Mouse (Mus musculus) mesoderm, embryonic 11.5 days (tissue): ENCODE results near the gene Hist2h2ac.
"Not testable (repeated sequence)": the region's sequence is repeated elsewhere in the genome, so short reads cannot be mapped to it uniquely, and the experiment has no call there.

Experiments
- DNase-seq: peaks from one replicate; pipeline ENCODE4 v3.0.0-alpha.2; 2012; ENCODE audit warnings: low read depth, low spot score

The Hist2h2ac gene

GRCm38 (mm10) chr3:96249034-96249345, 28.3 kb upstream of the Hist2h2ac start:
- no peak for DNase-seq

DNA sequence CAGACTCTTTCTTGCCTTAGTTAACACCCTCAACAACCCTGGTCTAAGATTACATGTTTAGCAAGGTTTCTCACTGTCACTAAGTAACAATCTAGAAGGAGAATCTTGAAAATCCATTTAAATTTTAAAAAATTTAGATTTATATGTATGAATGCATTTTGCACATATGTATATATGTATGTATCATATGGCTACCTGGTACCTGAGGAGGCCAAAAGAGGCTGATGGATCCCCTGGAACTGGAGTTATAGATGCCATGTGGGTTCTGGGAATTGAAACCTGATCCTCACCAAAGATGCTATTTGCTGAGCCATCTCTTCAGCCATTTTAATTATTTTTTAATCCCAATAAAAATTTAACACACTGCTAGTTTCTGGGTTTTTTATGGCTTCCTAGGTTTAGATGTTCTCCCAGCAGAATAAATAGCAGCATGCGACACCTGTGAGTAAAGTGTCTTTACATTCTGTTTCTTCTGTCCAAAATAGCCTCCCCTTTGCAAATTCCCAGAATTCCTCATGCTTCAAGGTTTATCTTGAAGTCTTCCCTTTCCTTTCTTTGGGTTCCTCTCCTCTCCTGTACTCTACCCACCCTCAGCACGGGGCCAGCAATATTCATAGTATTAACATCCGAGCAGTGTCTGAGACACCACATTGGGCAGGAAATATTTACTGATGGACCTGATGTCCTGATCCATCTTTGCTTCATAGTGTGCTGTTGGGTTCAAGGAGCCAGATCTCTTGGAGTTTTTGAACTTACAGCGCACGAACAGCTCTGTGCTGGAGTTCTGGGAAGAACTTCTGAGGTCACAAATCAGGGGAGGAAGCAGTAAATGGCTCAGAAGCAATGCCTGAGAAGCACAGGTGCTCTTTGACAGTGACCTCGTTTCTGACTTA, 27.7 kb upstream of the Hist2h2ac start:
- DNase-seq = no peak

DNA sequence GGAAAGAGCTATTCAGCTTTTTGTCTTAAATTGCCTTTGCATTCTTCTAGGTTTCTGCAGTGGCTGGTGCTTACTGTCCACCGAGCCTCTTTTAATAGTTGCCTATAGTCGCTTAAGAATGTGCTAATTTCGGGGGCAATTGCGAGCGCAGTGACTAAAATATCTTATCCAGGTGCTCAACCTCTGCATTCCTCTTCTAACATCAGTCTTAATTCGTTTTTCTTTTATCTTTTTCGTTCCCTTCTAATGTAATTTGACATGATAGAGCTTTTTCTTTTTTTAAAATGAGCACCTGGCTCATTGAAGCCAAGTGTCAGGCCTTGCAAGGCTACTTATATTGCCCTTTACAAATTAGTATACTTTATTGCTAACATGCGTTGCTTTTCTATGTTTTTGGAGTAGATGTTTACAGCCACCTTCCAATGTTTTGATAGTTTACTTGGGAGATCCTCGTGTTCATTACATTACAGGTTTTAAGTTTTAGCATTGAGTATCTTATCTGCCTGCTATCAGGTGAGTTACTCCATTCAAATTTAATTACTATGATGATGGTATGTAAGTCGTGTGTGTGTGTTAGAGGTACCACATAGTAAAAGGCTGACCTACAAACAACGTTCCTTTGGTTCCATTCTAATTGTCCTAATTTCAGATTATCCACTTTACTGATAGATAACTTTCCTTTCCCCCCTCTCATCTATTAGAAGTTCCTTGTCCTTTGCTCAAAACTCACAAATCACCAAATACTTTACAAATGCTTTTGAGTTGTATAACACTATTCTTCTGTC, 26.9 kb upstream of the Hist2h2ac start:
- no peak for DNase-seq

DNA sequence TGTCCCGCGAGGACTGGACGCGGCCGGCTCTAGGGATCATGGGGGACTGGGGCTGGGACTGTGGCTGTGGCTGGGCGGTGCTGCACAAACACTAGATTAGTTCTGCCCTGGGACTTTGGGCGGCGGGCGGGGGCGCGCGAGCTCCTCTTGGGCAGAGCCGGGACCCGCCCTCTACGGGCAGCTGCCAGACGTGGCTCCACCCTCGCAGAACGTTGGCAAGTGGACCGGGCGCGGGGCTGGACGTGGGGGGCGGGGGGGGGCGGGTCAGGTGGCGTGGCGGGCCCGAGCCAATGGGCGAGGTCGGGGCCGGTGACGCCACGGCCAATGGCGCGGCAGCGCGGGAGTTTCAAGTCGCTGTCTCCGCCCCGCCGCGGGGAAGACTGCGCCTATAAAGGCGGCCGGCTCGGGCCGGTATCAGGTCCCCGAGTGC, 25.8 kb upstream of the Hist2h2ac start, which contains the start of gene Hist2h3c1:
TSS of gene Hist2h3c1 (plus strand) at position 259 of the 430 bp plus-strand sequence.
- not testable (repeated sequence) for DNase-seq

GRCm38 (mm10) chr3:96246018-96246417, 25.3 kb upstream of the Hist2h2ac start:
- DNase-seq = not testable (repeated sequence)

- peak; percentile 76 for DNase-seq
These were observed 24.6 kb upstream of the Hist2h2ac start, which contains the start of gene Hist2h2aa1 for GRCm38 (mm10) chr3:96245003-96245886. Gene Hist2h2aa1, plus strand, starts transcription at chr3:96245497.

DNA sequence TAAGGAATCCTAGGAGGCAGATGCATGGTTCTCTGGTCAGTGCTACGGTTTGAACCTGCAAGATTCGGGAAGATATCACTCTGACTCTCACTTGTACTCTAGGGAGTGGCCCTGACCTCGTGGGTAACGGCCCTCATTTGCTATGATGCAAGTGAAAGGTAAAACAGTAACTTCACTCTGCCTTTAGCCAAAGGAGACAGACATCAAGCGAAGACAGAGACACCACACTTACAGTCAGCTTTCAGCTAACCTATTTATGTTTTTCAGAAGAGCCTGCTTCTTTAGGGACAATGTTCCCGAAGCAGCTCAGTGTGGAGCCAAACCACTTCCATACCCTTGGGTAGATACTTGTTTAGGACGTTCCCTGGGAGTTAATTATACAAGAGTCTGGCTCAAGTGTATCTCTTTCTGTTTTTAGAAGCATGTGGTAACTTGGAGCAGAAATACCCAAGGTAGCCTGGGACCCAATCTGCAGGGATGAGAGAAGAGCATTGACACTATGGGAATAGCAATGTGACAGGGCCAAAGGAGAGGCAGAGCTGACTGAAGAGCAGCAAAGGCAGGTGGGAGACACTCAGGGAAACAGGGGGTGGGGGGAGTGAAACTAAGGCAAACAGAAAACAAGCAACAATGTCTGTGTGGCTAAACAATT, 23.4 kb upstream of the Hist2h2ac start:
- no peak for DNase-seq

- DNase-seq = no peak
These were observed 20.1 kb upstream of the Hist2h2ac start for GRCm38 (mm10) chr3:96240799-96241197.

DNA sequence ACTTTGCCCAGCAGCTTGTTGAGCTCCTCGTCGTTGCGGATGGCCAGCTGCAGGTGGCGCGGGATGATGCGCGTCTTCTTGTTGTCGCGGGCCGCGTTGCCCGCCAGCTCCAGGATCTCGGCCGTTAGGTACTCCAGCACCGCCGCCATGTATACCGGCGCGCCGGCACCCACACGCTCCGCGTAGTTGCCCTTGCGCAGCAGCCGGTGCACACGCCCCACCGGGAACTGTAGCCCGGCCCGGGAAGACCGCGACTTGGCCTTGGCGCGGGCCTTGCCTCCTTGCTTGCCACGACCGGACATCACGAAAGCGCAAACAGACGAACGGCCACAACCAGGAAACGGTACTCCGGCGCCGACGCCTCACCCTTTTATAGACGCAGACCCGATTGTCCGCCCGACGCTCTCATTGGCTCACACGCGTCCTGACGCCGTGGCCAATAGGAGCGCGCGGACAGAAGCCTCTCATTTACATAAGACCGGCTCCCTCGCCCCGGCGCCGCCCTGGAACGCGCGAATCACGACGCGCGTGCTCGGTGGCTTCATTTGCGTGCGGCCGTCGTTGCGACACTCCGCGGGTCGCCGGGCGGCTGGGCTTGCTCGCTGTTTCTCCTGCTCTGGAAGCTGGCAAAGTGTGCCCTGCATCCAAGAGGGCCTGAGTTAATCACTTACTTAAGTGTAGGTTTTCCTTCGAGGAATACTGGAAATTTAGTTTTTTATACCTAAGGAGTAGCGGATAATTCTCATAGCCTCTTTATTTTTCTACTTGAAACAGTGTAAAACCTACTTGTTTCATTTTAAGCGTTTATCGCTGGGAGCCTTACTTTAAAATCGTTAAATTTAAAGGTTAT, 19.5 kb upstream of the Hist2h2ac start, which contains the start of gene Hist2h2aa2:
TSS of gene Hist2h2aa2 (minus strand) at position 328 of the 850 bp plus-strand sequence.
- not testable (repeated sequence) for DNase-seq

GRCm38 (mm10) chr3:96238954-96239793, 18.5 kb upstream of the Hist2h2ac start, which contains the start of gene Hist2h3c2:
Gene Hist2h3c2, minus strand, starts transcription at chr3:96239127.
- not testable (repeated sequence) for DNase-seq

DNA sequence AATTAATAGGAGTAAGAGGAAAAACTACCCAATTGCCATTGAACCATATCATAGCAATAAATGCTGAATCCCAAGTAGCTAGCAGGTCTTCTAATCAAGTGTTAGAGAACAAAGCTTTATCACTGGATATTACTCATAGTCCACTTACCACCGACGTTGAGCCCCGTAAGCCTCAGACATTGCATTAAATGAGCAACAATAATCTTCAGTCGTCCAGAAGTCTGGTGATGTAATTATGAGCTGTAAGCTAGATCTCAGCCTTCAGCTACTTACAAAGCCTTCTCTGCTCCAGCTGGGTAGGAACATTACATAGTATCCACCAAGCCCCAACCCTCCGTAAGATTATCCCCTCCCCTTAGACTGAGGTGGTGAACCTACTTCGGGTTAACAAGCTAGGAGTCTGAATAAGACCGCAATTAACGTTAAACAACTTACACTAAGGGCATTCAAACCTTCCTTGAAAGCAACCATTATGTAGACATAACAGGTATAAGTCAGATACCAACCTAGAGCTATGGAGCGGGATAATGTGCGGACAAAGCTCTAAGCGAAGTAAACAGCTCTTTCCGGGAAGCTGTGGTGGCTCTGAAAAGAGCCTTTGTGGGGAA, 17.3 kb upstream of the Hist2h2ac start:
- no peak for DNase-seq

DNA sequence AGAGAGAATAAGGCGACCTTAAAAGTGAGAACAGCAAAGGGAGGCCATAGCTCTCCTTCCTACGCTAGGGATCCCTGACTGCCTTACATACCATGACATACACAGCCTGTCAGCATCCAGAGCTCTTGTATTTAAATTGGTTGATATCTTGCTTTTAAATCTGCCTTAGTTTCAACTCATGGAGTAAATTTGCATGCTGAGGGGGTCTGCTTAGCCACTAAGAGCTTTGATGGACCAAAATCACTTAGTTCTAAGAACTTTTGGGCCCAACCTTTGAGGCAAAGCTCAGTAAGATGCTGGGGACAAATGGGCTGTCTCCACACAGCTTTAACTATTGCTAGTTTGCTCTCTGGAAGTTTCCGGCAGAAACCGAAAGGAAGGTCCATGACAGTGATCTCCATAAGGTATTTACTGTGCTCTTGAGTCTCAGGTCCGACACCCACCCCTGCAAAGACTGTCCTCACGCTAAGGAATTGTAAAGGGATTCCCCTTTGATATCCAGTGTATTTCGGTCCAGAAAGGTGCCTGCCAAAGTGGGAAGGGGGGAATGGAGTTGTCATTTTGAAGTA, 16.7 kb upstream of the Hist2h2ac start:
- no peak for DNase-seq

- no peak for DNase-seq
These were observed 16.2 kb upstream of the Hist2h2ac start for GRCm38 (mm10) chr3:96236834-96237334.

- DNase-seq = no peak
These were observed 15.2 kb upstream of the Hist2h2ac start for GRCm38 (mm10) chr3:96235836-96236235.

- DNase-seq = no peak
These were observed 14.2 kb upstream of the Hist2h2ac start for GRCm38 (mm10) chr3:96234914-96235313.

DNA sequence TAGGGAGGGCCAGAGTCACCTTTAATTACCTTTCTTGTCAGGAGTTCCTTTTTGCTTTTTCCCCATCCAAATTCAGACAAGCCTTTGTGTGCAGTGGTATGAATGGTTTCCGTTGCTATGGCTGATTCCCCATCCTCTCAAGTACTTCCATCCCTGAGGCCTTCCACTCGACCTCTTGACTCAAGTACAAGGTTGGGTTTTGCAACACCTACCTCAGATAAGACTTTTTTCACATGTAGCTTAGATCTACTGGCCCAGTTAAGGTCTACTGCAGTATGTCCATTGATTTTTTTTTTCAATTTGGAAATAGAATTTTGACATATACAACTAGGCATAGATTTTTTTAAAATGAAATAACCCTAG, 11.1 kb upstream of the Hist2h2ac start:
- DNase-seq = no peak

DNA sequence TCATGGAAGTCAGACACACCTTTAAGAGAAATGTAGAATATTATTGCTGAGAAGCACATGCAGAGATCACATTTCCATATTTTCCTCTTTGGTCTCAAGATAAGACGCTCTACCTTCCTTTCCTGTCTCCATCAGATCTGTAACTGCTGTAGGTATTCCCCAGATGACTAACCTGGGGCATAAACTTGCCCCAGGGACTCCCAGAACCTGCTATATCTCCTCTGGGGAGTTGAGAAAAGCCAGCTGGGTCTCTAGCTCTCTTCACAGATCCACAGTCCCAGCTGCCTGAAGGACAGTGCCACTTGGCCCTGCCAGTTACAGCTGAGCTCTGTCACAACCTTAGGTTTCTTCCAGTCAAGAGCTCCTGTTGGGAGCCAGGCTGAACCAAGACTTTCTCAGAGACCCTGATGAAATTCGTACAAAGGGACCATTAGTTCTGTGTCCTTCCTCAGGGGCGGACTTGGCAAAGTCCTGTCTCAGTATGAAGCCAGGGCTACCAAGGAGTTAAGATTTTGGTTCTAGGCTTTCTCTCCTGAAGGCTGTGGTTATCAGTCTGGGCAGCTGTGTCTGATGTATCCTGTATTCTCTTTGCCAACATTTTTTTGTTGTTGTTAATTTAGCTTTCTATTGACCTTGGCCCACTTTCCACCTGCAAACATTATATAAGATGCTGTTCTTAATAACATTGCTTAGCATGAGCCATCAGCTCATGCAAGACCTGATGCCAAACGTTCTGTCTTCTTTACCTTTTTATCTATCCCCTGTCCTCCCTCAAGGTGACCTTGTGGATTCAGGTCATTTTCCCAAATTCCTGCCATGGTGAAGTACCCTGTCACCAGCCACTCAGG, 10.5 kb upstream of the Hist2h2ac start:
- no peak for DNase-seq
